Mouse (Mus musculus) liver, embryonic 14.5 days (tissue): ENCODE data around the gene Apoc1. TPM values are rescaled to one million over a fixed set of nuclear protein-coding genes. Genes with fewer than 3 reads are reported as not detected.
"Not testable (repeated sequence)": the region's sequence is repeated elsewhere in the genome, so short reads cannot be mapped to it uniquely, and the experiment has no call there.

ENCODE experiments used
- ATAC-seq: fragments of 200-750 bp; cut with Nextera tagmentation; 2 replicates; pipeline ENCODE4 v1.8.0; 2017; ENCODE audit warnings: moderate number of reproducible peaks, mild to moderate bottlenecking, moderate library complexity; ENCODE audit not compliant: insufficient read depth
- DNase-seq, 3 experiments: peaks; one replicate each; pipeline ENCODE4 v3.0.0-alpha.2; 2012 to 2013; ENCODE audit warnings: low read depth in 3 of 3, low spot score in 3 of 3
- H3K27ac ChIP-seq: fragments of 300-500 bp; sonication (generic); 2 replicates; pipeline ENCODE4 v1.5.1; 2014; ENCODE audit warnings: moderate library complexity, mild to moderate bottlenecking, control low read depth, inconsistent platforms
- H3K27me3 ChIP-seq: fragments of 300-500 bp; sonication (generic); 2 replicates; pipeline ENCODE4 v1.6.1; 2014; ENCODE audit warnings: mild to moderate bottlenecking, low read length, moderate library complexity; ENCODE audit not compliant: control insufficient read depth, insufficient read depth
- H3K36me3 ChIP-seq: fragments of 300-500 bp; sonication (generic); replicated peaks from 2 replicates; pipeline ENCODE4 v1.6.1; 2014; ENCODE audit warnings: low read depth; ENCODE audit not compliant: control insufficient read depth, insufficient read depth
- H3K4me1 ChIP-seq, 2 experiments: fragments of 200-500 bp in 1 of 2; fragments of 300-500 bp in 1 of 2; sonication (generic) in 1 of 2; replicated peaks; 2 replicates each; pipeline ENCODE4 v1.6.1; 2012 to 2014; ENCODE audit warnings: antibody characterized with exemption in 1 of 2, inconsistent platforms in 1 of 2, low read length in 1 of 2; ENCODE audit not compliant: control insufficient read depth in 2 of 2, insufficient read depth in 2 of 2
- H3K4me2 ChIP-seq: fragments of 300-500 bp; sonication (generic); 2 replicates; pipeline ENCODE4 v1.6.1; 2014; ENCODE audit warnings: low read depth, mild to moderate bottlenecking, control low read depth, moderate library complexity
- H3K4me3 ChIP-seq, 2 experiments: fragments of 200-500 bp in 1 of 2; fragments of 300-500 bp in 1 of 2; sonication (generic) in 1 of 2; 2 replicates each; pipeline ENCODE4 v1.5.1; 2012 to 2014; ENCODE audit warnings: low read depth in 2 of 2, low read length in 2 of 2, mild to moderate bottlenecking in 2 of 2, control low read depth in 1 of 2, inconsistent platforms in 1 of 2, moderate library complexity in 1 of 2; ENCODE audit not compliant: insufficient read depth in 1 of 2
- H3K9ac ChIP-seq: fragments of 300-500 bp; sonication (generic); replicated peaks from 2 replicates; pipeline ENCODE4 v1.6.1; 2014; ENCODE audit warnings: mild to moderate bottlenecking, control low read depth, moderate library complexity
- H3K9me3 ChIP-seq: fragments of 300-500 bp; sonication (generic); 2 replicates; pipeline ENCODE4 v1.6.1; 2016; ENCODE audit warnings: low read length, mixed read lengths; ENCODE audit not compliant: control insufficient read depth
- CTCF ChIP-seq: IDR thresholded peaks from 2 replicates; pipeline ENCODE4 v1.5.1; 2016; ENCODE audit warnings: antibody characterized with exemption, low read depth, control low read depth
- EP300 ChIP-seq: IDR thresholded peaks from 2 replicates; pipeline ENCODE4 v1.6.1; 2016; ENCODE audit warnings: antibody characterized with exemption, low read depth
- WGBS: fragments of 180-500 bp; shearing (Covaris S2); extraction: QIAGEN DNeasy Blood & Tissue Kit; methylation state at CpG from one replicate; pipeline ENCODE4 v1.1.7; 2014; ENCODE audit not compliant: insufficient replicate concordance; 5-methylcytosine and 5-hydroxymethylcytosine counted together
- polyA plus RNA-seq, 2 experiments: library from polyadenylated mRNA; depleted of rRNA in 1 of 2; stranded (reverse) in 1 of 2; unstranded in 1 of 2; fragments of >200 nt; fragmentation: Nextera tagmentation in 1 of 2; extraction: Ambion mirVana in 1 of 2; gene quantifications; 2 replicates each; pipeline versions ENCODE4 v1.2.1 to v1.2.3; 2012 to 2014

The Apoc1 gene
- polyA plus RNA-seq, 2 experiments = 204 to 390 TPM

DNA sequence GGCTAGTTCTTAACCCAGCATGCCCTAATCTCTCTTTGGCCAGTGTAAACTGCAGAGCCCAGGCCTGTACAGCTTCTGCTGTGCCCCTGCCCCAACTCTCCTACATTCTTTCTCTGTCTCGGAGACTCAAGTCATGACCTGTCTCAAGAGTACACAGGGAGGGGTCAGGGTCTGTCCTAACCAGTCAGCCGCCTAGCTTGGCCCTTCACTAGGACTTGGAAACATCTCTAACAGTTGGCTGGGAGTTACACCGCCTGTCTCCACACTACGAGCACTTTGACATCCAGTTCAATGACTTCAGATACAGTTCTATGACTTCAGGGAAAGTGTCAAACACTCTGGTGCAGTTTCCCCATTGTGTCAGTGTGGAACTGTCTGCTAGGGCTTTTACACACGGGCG is 1.0 kb downstream of the Apoc1 start:
- H3K4me1 ChIP-seq = peaks cover 12 to 48% of the 10 kb centered on the region in 2 experiments
- no peaks in the 10 kb centered on the region for H3K9me3 ChIP-seq
- H3K27me3 ChIP-seq = no peaks in the 10 kb centered on the region
- H3K9ac ChIP-seq = no peak overlapping the region
- no peak overlapping the region for H3K27ac ChIP-seq
- TF ChIP-seq CTCF (no peak), EP300 (no peak)
- peak overlapping the region; percentile 3 to 4; a peak in 2 of 4 replicates for H3K4me3 ChIP-seq
- ATAC-seq (no peak), DNase-seq (no peak)
- peak overlapping the region; percentile 31 for H3K4me2 ChIP-seq
- WGBS = 63% methylated on average over 6 of the region's 6 CpGs
- H3K36me3 ChIP-seq = no peaks in the 10 kb centered on the region; the same call in 1 of the 2 replicates

DNA sequence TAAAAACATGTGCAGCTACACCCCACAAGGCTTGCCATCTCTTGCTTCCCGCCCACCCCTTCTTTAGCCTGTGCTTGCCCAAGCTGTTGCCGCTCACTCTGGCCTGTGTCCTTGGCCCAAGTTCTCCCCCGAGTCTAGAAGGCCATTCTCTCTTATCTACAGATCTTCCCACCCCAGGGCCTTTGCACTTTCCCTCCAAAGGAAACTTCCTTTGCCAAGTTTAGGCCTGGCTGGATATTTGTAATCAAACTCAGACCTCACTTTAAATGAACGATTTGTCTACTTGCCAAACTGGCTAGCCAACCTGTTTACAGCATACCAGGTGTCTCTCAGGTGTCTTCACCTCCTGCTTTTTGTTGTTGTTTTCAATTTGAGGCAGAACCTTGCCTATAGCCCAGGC is 1.6 kb downstream of the Apoc1 start:
- H3K4me1 ChIP-seq = peaks cover 12 to 45% of the 10 kb centered on the region in 2 experiments
- 66% methylated on average over 4 of the region's 4 CpGs for WGBS
- H3K9me3 ChIP-seq = no peaks in the 10 kb centered on the region
- no peaks in the 10 kb centered on the region for H3K36me3 ChIP-seq
- no peak overlapping the region for H3K9ac ChIP-seq
- H3K4me2 ChIP-seq = no peak overlapping the region
- ATAC-seq (no peak), DNase-seq (no peak)
- no peaks in the 10 kb centered on the region for H3K27me3 ChIP-seq
- TF ChIP-seq CTCF (no peak), EP300 (no peak)
- no peak overlapping the region for H3K4me3 ChIP-seq
- no peak overlapping the region for H3K27ac ChIP-seq

DNA sequence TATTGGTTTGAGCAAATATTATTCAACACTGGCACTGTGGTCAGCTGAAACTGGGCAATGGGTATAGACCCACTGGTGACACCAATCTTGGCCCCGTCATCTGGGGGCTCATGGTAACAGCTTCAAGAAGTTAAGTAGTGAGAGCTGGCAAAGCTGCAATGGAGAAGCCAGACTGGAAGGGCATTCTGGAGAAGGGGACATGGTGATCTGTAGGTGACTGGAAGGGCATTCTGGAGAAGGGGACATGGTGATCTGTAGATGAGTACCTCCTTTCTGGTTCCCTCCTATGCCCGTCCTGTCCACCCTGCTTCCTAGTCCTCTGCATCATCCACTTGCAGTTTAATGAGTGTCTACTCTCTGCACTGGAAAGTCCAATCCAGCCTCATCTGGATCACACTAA is 3.8 kb downstream of the Apoc1 start:
- no peak overlapping the region for H3K4me2 ChIP-seq
- ATAC-seq (no peak), DNase-seq (no peak)
- H3K4me1 ChIP-seq = peaks cover 0 to 34% of the 10 kb centered on the region in 2 experiments; a peak in 3 of 4 replicates
- no peak for TF ChIP-seq CTCF
- no peak for TF ChIP-seq EP300
- H3K27ac ChIP-seq = no peak overlapping the region
- no peak overlapping the region for H3K4me3 ChIP-seq
- H3K36me3 ChIP-seq = no peaks in the 10 kb centered on the region
- 69% methylated on average over 2 of the region's 2 CpGs for WGBS
- no peak overlapping the region for H3K9ac ChIP-seq
- no peaks in the 10 kb centered on the region for H3K9me3 ChIP-seq
- no peaks in the 10 kb centered on the region for H3K27me3 ChIP-seq

DNA sequence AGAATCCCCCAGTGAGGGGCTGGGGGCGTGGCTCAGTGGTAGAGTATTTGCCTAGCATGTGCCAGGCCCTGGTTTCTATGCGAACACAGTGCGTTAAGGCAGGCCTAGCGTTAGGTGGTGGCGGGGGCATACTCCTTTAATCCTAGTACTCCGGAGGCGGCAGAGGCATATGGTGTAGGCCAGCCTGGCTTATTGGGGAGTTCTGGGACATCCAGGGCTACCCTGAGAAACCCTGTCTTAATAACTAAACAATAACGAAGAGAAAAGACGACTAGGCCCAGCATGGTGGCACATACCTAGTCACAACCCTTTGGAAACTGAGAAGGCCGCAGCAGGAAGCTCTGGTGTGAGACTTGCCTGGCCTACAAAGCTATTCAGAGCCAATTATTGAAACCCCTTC is 4.4 kb downstream of the Apoc1 start:
- Histone ChIP-seq H3K27ac (no peak overlapping the region), H3K4me3 (no peak overlapping the region), H3K36me3 (no peaks in the 10 kb centered on the region), H3K9ac (no peak overlapping the region), H3K9me3 (no peaks in the 10 kb centered on the region), H3K4me2 (no peak overlapping the region), H3K27me3 (no peaks in the 10 kb centered on the region), H3K4me1 (peaks cover 0 to 35% of the 10 kb centered on the region in 2 experiments; a peak in 3 of 4 replicates)
- no peak for DNase-seq
- ATAC-seq = no peak
- 82% methylated on average over 10 of the region's 10 CpGs for WGBS
- TF ChIP-seq EP300 = no peak

DNA sequence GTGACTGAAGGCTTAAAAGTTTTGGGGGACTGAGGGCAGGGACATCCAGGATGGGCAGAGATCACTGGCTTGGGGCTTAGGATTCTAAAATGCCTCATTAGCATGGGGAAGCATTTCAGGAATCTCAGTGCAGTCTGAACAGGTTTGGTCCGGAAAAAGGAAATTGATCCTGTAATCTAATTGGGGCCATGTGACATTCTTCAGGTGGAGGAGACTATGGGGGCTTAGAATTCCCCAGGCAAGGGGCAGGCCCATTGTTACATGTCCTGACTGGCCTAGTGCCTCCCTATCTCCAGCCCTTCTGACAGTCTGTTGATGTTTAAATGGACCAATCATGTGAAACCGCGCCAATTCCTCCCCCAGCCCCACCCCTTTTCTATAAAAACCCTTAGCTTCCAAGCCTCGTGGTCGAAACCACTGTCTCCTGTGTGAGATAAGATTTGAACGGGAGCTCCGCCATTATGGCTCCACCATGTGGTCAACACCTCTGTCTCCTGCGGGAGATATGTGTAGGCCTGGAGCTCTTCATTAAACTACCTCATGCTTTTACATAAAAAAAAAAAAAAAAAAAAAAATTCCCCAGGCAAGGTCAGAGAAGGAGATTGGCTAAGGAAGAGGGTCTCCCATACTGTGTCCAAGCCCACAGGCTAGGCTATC is 5.4 kb downstream of the Apoc1 start:
- peak; percentile 51 for ATAC-seq
- not testable (repeated sequence) for H3K9ac ChIP-seq, H3K36me3 ChIP-seq, H3K9me3 ChIP-seq, DNase-seq, H3K27me3 ChIP-seq, H3K27ac ChIP-seq, H3K4me2 ChIP-seq, H3K4me3 ChIP-seq
- 30% methylated on average over 8 of the region's 8 CpGs for WGBS
- peaks cover 0 to 32% of the 10 kb centered on the region in 2 experiments; a peak in 3 of 4 replicates for H3K4me1 ChIP-seq
